Mouse (Mus musculus): ENCODE data around the gene Rusc2.

- TF ChIP-seq CTCF (IDR thresholded peaks at IDR 0.05) (peak; percentile 97), POLR2A (IDR thresholded peaks at IDR 0.05; ENCODE audit: insufficient read depth, low read depth, low read length) (no peak)
Measured at GRCm38 (mm10) chr4:43420305-43420704, 38.5 kb downstream of the Rusc2 start.
